Mouse (Mus musculus) heart, postnatal 4 days (tissue): ENCODE results near the gene Adamts8. TPM values are rescaled to one million over a fixed set of nuclear protein-coding genes. Genes with fewer than 3 reads are reported as not detected.

Experiments
- DNase-seq: peaks from one replicate; pipeline ENCODE4 v3.0.0; 2021
- total RNA-seq, 2 experiments: library from RNA; stranded (reverse); gene quantifications; 2 replicates each; pipeline ENCODE4 v1.2.3; 2021

Adamts8 gene
- total RNA-seq: 10 to 100 TPM; 34.3 to 35.1 TPM

GRCm38 (mm10) chr9:30942512-30943313, at the start of gene Adamts8:
TSS of gene Adamts8 (plus strand) at chr9:30942562.
- DNase-seq: peak; percentile 70

- DNase-seq: peak; percentile 32
Observed at GRCm38 (mm10) chr9:30895618-30896017, 46.7 kb upstream of the Adamts8 start.

GRCm38 (mm10) chr9:30896752-30897151, 45.6 kb upstream of the Adamts8 start:
- DNase-seq: peak; percentile 94

GRCm38 (mm10) chr9:30897169-30897568, 45.2 kb upstream of the Adamts8 start:
- no peak for DNase-seq

- DNase-seq: no peak
Observed at GRCm38 (mm10) chr9:30902152-30902551, 40.2 kb upstream of the Adamts8 start.

- no peak for DNase-seq
Observed at GRCm38 (mm10) chr9:30902641-30903040, 39.7 kb upstream of the Adamts8 start.

GRCm38 (mm10) chr9:30903266-30903665, 39.1 kb upstream of the Adamts8 start:
- no peak for DNase-seq

- DNase-seq: no peak
Observed at GRCm38 (mm10) chr9:30905861-30906260, 36.5 kb upstream of the Adamts8 start.

- no peak for DNase-seq
Observed at GRCm38 (mm10) chr9:30906426-30906825, 35.9 kb upstream of the Adamts8 start.

- DNase-seq: no peak
Observed at GRCm38 (mm10) chr9:30907677-30908295, 34.6 kb upstream of the Adamts8 start.

- DNase-seq: no peak
Observed at GRCm38 (mm10) chr9:30908296-30908690, 34.1 kb upstream of the Adamts8 start.

- DNase-seq: no peak
Observed at GRCm38 (mm10) chr9:30908973-30909372, 33.4 kb upstream of the Adamts8 start.

- DNase-seq: no peak
Observed at GRCm38 (mm10) chr9:30910491-30910890, 31.9 kb upstream of the Adamts8 start.

GRCm38 (mm10) chr9:30912161-30912560, 30.2 kb upstream of the Adamts8 start:
- no peak for DNase-seq

GRCm38 (mm10) chr9:30913429-30913828, 28.9 kb upstream of the Adamts8 start:
- DNase-seq: no peak

GRCm38 (mm10) chr9:30914241-30914640, 28.1 kb upstream of the Adamts8 start:
- DNase-seq: no peak

GRCm38 (mm10) chr9:30916266-30916968, 25.9 kb upstream of the Adamts8 start:
- no peak for DNase-seq

- DNase-seq: no peak
Observed at GRCm38 (mm10) chr9:30918466-30919356, 23.7 kb upstream of the Adamts8 start.

- DNase-seq: peak; percentile 32
Observed at GRCm38 (mm10) chr9:30919686-30920085, 22.7 kb upstream of the Adamts8 start.

- DNase-seq: peak; percentile 71
Observed at GRCm38 (mm10) chr9:30920736-30921135, 21.6 kb upstream of the Adamts8 start.

- peak; percentile 23 for DNase-seq
Observed at GRCm38 (mm10) chr9:30921261-30922103, 20.9 kb upstream of the Adamts8 start.
